Mouse (Mus musculus): ENCODE data around the gene Tmem40.

Tmem40 gene

GRCm38 (mm10) chr6:115761995-115762756 lies at the start of gene Tmem40:
Gene Tmem40, minus strand, starts transcription at chr6:115762410.
- DNase-seq: no peak

- DNase-seq: no peak
These were observed 49.4 kb upstream of the Tmem40 start for GRCm38 (mm10) chr6:115811606-115812005.

DNA sequence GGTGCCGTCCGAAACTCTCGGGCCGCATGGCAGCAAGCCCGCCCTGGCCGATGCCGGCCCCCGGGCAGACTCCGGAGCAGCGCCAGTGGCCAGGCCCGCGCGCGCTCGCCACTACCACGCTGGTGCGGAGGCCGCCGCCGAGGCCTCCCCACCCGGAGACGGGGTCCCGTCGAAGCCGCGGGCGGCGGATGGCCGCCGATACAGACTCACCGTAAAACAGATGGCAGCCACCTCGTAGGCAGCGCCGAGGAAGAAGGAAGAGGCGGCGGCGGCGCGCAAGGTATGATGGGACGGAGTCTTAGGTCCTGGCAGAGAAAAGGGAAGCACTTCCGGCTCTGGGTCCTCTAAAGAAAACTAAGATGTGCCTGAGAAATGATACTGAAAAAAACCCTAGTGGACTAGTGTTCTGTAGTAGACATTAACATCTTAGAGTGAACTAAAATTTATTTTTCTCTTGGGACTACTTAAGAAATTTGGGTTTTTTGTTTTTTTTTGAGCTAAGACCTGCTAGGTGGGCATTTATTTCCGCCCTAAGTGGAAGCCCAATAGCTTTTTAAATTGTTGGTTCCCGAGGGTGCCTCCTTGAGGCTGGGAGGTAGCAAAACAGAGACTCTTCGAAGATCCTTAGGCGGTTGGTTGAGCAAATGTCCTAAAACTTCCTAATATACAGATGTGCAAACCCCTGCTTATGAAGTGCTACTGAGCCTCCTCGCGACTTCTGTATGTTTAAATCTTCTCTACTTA lies 46.5 kb upstream of the Tmem40 start, which contains the start of gene Rpl32:
Gene Rpl32 (minus strand): TSS at position 260 of the 744 bp plus-strand sequence.
- peak; percentile 92 for DNase-seq

GRCm38 (mm10) chr6:115808196-115808487 lies 45.9 kb upstream of the Tmem40 start:
- DNase-seq: no peak

GRCm38 (mm10) chr6:115807464-115808195 lies 45.4 kb upstream of the Tmem40 start:
- no peak for DNase-seq

DNA sequence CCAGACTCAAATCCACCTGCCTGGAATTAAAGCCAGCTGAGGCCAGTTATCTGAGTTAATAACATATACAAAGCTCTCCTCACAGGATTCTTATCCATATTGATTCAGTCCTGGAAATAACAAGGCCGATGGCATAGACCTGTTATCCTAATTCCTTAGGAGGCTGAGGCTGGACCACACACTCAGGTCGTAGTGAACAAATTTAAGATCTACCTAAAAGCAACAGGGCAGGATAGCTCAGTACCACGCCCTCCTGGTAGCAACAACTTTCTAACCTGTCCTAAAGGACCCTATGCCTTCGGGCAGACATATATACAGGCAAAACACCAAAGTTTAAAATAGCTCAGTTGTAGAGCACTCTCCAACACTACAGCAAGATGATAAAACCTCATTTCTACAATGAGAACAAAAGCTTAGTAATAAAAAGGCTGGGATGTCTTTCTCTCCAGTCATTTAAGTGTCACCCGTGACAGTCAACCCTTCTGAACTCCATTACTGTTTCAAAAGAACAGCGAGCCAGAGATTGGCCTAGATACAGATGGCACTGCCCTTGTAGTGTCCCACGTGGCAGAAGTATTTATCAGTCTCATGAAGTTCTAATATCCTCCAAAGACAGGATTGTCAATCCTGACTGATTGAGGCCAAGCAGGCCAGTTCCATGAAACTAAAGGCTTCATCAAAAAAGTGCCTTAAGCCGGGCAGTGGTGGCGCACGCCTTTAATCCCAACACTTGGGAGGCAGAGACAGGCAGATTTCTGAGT lies 42.4 kb upstream of the Tmem40 start:
- DNase-seq: no peak

GRCm38 (mm10) chr6:115803541-115804382 lies 41.6 kb upstream of the Tmem40 start:
- peak; percentile 82 for DNase-seq

- no peak for DNase-seq
These were observed 39.6 kb upstream of the Tmem40 start for GRCm38 (mm10) chr6:115801811-115802210.

- DNase-seq: peak; percentile 72
These were observed 30.5 kb upstream of the Tmem40 start for GRCm38 (mm10) chr6:115792691-115793215.

DNA sequence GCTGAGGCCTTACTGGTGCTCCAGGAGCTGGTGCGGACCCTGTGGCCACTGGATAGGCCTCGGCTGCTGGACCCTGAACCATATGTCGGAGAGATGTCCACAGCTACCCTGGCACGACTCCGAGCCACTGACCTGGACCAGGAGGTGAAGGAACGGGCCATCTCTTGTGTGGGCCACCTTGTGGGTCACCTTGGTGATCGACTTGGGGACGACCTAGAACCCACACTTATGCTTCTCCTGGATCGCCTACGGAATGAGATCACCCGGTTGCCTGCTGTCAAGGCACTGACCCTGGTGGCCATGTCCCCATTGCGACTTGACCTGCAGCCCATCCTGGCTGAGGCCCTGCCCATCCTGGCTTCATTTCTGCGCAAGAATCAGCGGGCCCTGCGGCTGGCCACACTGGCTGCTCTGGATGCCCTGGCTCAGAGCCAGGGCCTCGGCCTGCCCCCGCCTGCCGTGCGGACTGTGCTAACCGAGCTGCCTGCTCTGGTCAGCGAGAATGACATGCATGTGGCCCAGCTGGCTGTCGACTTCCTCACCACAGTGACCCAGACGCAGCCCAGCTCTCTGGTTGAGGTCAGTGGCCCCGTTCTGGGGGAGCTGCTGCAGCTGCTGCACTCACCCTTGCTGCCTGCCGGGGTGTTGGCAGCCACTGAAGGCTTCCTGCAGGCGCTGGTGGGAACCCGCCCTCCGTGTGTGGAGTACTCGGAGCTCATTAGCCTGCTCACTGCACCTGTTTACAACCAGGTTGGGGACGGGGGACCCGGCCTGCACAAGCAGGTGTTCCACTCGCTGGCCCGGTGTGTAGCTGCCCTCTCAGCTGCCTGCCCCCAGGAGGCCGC lies 29.9 kb upstream of the Tmem40 start:
- peak; percentile 67 for DNase-seq

DNA sequence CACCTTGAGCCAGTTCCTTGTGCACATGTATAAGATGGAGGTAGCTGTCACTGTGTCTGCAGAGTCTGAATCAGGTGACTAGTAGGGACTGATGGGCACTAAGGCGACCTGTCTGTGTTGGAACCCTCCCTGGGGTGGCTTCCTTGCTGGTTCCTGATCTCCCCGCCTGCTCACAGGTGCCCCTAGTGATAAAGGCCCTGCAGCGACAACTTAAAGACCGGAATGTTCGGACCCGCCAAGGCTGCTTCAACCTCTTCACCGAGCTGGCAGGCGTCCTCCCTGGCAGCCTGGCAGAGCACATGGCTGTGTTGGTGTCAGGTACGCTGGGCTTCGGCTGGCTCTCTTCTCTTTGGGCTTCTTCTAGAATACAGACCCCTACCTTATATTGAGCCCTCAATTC lies 28.8 kb upstream of the Tmem40 start:
- no peak for DNase-seq

DNA sequence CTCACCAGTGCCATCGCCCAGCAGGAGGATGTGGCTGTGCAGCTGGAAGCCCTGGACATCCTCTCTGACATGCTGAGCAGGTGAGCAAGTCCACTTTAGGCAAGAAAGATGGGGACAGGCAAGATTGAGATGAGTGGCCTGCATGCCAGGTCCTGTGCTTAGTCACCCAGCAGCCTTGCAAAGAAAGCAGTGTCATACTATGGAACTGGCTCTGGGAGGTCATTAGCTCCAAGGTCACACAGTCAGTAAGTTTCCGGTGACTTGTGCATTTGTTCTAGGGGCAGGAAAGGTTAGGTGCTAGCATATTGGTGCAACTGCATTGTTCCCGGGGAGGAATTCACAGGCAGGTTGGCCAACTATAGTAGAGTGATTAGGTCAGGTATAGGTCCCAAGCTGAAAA lies 20.6 kb upstream of the Tmem40 start:
- DNase-seq: no peak

GRCm38 (mm10) chr6:115776363-115776762 lies 14.2 kb upstream of the Tmem40 start:
- no peak for DNase-seq

- no peak for DNase-seq
These were observed 13.6 kb upstream of the Tmem40 start for GRCm38 (mm10) chr6:115775838-115776237.

DNA sequence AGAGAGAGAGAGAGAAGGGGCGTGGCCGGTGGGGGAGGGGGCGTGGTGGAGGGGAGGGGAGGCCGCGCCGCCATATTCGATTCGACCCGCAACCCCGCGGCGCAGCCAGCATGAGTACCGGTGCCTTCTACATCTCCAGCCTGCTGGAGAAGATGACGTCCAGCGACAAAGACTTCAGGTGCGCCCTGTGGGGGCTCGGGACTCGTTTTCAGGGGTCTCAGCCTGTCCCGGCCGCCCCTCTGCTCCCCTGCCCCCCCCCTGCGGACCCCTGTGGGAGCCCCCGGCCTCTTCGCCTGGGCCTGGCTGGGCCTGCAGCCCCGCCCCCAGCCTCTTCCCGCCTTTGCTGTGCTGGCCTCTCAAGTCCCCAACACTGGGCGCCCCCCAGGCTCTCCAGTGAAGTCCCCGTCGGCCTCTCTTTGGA lies 12.3 kb upstream of the Tmem40 start, which contains the start of gene Cand2:
Gene Cand2 (plus strand): TSS at position 38 of the 421 bp plus-strand sequence.
- DNase-seq: peak; percentile 20

- peak; percentile 18 for DNase-seq
These were observed 11.8 kb upstream of the Tmem40 start for GRCm38 (mm10) chr6:115773966-115774413.

GRCm38 (mm10) chr6:115772604-115773003 lies 10.4 kb upstream of the Tmem40 start:
- no peak for DNase-seq

- DNase-seq: no peak
These were observed 10.0 kb upstream of the Tmem40 start for GRCm38 (mm10) chr6:115772201-115772600.

DNA sequence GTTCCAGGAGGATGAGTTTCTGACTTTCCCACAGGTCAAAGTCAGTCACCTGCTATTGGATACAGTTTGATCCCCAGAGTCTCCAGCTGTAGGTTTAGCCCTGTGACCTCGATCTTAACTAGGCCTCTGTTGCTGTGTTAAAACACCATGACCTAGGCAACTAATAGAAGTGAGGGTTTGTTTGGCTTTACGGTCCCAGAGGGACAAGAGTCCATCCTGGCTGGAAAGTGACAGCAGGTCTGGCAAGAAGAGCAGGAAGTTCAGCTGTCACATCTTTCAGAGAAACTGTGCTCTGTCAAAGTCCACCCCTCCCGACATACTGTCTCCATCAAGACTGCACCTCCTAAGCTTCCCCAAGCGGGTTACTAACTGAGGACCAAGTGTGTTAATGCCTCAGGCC lies 8.6 kb upstream of the Tmem40 start:
- DNase-seq: peak; percentile 22

DNA sequence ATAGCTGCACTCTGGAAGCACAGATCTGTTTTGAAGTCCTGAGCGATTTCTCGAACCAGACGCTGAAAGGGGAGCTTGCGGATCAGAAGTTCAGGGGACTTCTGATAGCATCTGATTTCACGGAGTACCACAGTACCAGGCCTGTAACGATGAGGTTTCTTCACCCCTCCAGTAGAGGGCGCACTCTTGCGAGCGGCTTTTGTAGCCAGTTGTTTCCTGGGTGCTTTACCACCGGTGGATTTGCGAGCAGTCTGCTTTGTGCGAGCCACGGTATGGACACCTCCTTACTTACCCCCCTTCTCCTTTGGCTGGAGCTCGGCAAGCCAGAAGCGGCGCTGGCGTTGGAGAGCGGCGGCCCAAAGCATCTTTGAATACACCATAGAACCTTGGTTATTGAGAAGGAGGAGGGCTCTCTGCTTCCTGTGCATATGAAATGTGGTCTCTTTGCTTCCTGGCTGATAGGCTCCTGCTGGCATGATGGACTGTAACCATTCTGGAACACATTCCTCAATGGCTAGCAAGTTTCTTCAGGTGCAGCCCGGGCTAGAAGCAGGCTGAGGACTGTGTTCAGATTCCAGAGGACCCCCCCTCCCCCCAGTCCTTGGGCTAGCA lies 8.0 kb upstream of the Tmem40 start:
- no peak for DNase-seq
